In genomic region chr7:66741412-66741811, GRCm38 (mm10) we compare ENCODE assay signal across 25 mouse cellular contexts. TPM values are rescaled to one million over a fixed set of nuclear protein-coding genes. Genes with fewer than 3 reads are reported as not detected.
"Had no signal": no experiment of that assay in that cellular context is flagged by ENCODE, and none has a peak within 500 bp of the region (broad histone marks: within the 10 kb centered on the region; RNA-seq: fewer than 3 reads in every experiment).

No protein-coding gene starts in this region.

- H3K36me3 ChIP-seq: limb, embryonic 12.5 days; limb, embryonic 15.5 days; midbrain, embryonic 13.5 days; neural tube, embryonic 12.5 days; neural tube, embryonic 15.5 days had no signal

- H3K4me1 ChIP-seq: limb, embryonic 12.5 days; neural tube, embryonic 12.5 days had no signal

- H3K27ac ChIP-seq: kidney, postnatal 0 days; layer of hippocampus, adult 2 months; limb, embryonic 12.5 days; limb, embryonic 15.5 days; liver, embryonic 14.5 days; macrophage; midbrain, embryonic 13.5 days; neural tube, embryonic 12.5 days; neural tube, embryonic 15.5 days; stomach, postnatal 0 days had no signal

- H3K9ac ChIP-seq: limb, embryonic 12.5 days; limb, embryonic 15.5 days; liver, embryonic 14.5 days; liver, postnatal 0 days; lung, embryonic 14.5 days; midbrain, embryonic 13.5 days; neural tube, embryonic 12.5 days; neural tube, embryonic 15.5 days had no signal

- H3K4me3 ChIP-seq: layer of hippocampus, adult 2 months; limb, embryonic 12.5 days; limb, embryonic 15.5 days; midbrain, embryonic 13.5 days; neural tube, embryonic 12.5 days; neural tube, embryonic 15.5 days had no signal

- H3K27me3 ChIP-seq: limb, embryonic 12.5 days; limb, embryonic 15.5 days; midbrain, embryonic 13.5 days; neural tube, embryonic 12.5 days; neural tube, embryonic 15.5 days had no signal

- DNase-seq: kidney, adult 2 months; layer of hippocampus, adult 9-11 months; liver, postnatal 0 days; lung, embryonic 14.5 days; right cerebral cortex, adult 18-20 months; right cerebral cortex, postnatal 14 days; right cerebral cortex, postnatal 4 days; thymus, adult 2 months; thymus, postnatal 14 days; thymus, postnatal 4 days had no signal

- H3K9me3 ChIP-seq: limb, embryonic 12.5 days; limb, embryonic 15.5 days; midbrain, embryonic 13.5 days; neural tube, embryonic 12.5 days; neural tube, embryonic 15.5 days had no signal

- H3K4me2 ChIP-seq: limb, embryonic 12.5 days; limb, embryonic 15.5 days; liver, embryonic 11.5 days; lung, embryonic 14.5 days; midbrain, embryonic 13.5 days; neural tube, embryonic 12.5 days; neural tube, embryonic 15.5 days had no signal

- ATAC-seq: liver, postnatal 0 days; lung, postnatal 0 days; midbrain, embryonic 13.5 days; midbrain, embryonic 16.5 days had no signal

RNA-seq across cellular contexts. Expression of gene Cers3, which starts 1.9 kb away (rescaled TPM):
- total RNA-seq: megakaryocyte, adult 5-6 weeks had no signal
- polyA plus RNA-seq: large intestine, adult 2 months; liver, postnatal 0 days; macrophage had no signal
